Mouse (Mus musculus) right cerebral cortex, postnatal 25 days (tissue): Measurements from ENCODE around the gene Hist1h2ad.
"Not testable (repeated sequence)": the region's sequence is repeated elsewhere in the genome, so short reads cannot be mapped to it uniquely, and the experiment has no call there.

Experiments
- DNase-seq: peaks from one replicate; pipeline ENCODE4 v3.0.0; 2022

Hist1h2ad gene

DNA sequence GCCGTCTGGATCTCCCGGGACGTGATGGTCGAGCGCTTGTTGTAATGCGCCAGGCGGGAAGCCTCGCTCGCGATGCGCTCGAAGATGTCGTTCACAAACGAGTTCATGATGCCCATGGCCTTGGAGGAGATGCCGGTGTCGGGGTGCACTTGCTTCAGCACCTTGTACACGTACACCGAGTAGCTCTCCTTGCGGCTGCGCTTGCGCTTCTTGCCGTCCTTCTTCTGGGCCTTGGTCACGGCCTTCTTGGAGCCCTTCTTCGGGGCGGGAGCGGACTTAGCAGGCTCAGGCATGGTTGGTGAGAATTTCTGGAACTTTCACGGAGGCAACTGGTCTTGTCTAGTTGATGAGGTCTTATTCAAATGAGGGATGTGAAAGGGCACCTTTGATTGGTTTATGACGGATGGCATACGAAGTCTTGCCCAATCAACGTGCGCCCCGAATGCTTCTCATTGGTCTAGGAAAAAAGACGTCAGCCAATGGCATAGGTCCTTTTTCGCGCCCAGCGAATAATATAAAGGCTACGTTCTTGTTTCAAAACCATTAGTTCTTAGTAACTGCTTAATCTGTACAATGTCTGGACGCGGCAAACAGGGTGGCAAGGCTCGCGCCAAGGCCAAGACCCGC is at the start of gene Hist1h2ad, which contains the start of gene Hist1h2bf:
Gene Hist1h2ad (plus strand): TSS at position 484 of the 627 bp plus-strand sequence.
Gene Hist1h2bf (minus strand): TSS at position 299 of the 627 bp plus-strand sequence.
- peak; percentile 88 for DNase-seq

- peak; percentile 71 for DNase-seq
These were observed 49.5 kb upstream of the Hist1h2ad start for GRCm38 (mm10) chr13:23524654-23525053.

- DNase-seq, result no peak
These were observed 48.3 kb upstream of the Hist1h2ad start for GRCm38 (mm10) chr13:23525901-23526300.

- peak; percentile 88 for DNase-seq
These were observed 47.9 kb upstream of the Hist1h2ad start for GRCm38 (mm10) chr13:23526312-23526711.

DNA sequence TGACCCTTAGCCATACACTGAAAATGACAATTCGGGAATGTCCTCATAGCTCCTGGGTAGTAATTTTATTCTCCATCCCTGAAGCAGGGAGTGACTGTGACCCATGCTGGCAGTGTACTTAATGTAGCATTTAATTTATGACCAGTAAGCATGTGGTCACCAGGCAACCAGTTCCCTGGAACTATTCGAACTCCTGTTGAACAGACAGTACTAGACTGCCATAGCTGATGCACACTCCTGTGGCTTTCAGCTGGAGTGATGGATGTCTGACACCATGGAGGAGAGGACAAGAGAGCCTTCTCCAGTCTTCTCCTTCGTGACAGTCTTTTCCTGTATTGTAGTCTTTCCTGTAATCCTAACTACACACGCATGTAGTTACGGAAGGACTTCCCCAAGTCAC is 45.2 kb upstream of the Hist1h2ad start:
- no peak for DNase-seq

DNA sequence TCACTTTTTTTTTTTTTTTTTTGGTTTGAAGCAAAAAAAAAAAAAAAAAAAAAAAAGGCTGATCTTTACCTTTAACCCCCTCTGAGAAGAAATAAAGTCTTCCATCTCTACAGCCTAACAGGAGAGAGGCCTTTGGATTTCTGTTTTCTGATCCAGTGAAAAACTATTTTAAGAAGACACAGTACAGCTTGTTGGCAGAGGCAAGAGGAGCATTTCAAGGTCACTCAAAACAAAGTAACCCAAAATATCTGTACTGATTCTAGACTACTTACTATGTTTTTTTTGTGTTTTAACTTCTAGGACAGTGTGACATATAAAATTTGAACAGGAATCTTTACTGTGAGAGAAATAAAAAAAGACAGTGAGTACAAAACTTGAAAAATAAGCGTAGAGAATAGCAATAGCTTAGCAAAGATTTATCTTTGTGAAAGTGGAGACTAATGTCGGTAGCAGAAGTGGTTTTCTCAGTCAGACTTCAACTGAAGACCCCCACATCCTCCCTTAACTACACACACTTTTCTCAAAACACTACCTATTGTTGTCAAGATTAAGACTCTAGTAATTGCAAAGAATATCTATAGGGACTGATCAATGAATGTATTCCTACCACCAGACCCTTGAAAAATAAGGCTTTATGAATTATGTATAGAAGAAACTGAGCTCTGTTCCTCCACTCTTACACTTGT is 44.6 kb upstream of the Hist1h2ad start:
- no peak for DNase-seq

DNA sequence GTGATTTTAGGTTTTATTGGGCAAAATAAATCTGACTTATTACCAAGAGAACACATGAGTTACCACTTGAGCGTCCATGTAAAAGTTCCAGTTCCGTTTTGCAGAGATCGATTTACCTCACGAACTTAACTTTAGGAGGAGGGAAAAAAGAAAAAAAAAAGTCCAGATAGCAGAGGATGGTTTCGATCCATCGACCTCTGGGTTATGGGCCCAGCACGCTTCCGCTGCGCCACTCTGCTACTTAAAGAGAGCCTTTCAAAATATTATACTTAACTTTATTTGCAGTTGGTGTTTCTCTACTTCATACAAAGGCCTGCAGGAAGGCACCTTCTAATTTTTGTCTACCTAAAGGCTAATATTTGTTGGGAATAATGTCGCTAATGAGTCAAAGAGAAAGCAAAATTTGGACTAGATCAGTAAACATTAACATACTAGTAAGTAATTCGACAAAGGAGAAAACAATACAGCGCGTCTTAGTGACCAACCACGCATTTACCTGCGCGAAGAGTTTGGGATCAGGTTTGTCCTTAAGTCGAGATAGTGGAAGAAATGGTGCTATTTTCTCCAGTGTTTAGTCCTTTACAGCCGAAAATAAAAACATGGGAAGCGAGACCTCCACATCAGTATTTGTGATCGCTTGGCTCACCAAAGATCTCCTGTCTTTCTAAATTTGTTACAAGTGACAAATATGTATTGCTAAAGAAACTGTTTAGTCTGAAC is 43.8 kb upstream of the Hist1h2ad start:
- DNase-seq, result peak; percentile 43

GRCm38 (mm10) chr13:23530901-23531875 is 43.0 kb upstream of the Hist1h2ad start, which contains the start of gene Hist1h4h:
Hist1h4h (plus strand) TSS chr13:23531050.
- DNase-seq, result peak; percentile 95

DNA sequence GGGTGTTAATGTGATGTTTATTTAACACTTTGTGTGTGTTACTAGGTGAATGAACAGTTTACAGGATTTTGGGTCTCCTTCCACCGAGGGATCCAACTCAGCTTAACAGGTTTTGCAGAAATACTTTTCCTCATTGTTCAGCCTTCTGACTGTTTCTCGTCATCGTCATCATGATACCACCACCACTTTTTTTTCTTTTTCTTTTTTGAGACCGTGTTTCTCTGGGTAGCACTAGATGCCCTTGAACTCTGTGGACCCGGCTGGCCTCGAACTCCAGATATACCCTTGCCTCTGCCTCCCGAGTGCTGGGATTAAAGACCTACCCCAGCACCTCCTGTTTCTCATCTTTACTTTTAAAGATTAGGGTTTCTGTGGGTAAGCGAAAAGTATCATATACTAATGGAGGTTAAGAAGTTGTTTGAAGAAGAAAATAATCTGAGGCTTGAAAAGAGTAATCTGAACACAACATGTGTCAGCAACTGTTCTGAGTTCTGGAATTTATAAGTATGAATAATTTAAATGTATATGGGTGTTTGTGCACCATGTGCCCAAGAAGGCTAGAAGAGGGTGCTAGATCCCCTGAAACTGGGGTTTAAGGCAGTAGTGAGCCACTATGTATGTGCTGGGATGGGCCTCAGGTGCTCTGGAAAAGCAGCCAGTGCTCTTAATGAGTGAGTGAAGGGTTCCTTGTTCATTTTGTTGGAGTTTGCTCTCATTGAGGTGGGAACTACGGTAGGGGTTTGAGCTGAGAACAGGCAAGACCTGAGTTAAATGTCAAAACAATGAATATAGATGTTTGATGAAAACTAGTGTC is 41.7 kb upstream of the Hist1h2ad start:
- DNase-seq, result no peak

- peak; percentile 64 for DNase-seq
These were observed 40.4 kb upstream of the Hist1h2ad start, which contains the start of gene Hist1h2af for GRCm38 (mm10) chr13:23533560-23534367. Hist1h2af (plus strand) TSS chr13:23533906.

DNA sequence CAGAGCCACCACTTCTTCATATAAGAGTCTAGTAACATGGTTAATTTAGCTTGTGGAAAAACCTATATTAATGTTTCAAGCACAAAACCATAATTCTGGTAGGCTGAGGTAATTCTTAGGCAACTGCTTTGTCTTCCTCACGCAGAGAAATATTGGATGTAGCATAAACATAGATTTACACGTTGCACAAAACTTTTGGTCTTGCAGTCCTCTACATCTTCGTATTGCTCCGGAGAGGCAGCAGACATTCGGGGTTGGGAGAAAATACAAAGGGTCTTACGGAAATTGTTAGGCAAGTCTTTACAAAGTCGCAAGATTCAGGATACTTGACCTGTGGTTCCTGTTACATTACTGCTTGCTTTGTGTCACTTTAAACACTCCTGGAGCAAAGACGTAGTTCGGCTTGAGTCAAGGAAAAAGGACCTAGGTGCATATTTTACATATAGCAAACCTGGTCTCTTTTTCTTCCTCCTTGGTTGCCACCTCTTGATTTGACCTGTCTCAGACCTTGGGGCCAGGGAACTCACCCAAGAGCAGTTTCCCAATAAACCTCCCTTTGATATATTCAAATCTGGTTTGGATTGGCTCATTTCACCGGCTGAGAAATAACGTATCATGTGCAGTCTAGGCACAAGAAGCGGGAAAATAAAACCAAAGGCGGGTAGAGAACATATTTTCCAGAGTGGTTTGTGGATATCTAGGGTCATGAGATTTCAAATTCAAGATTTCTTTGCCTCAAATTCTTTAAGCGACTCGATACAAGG is 39.6 kb upstream of the Hist1h2ad start:
- DNase-seq, result peak; percentile 11

- DNase-seq, result peak; percentile 87
These were observed 38.8 kb upstream of the Hist1h2ad start, which contains the start of gene Hist1h3g for GRCm38 (mm10) chr13:23535137-23536075. Hist1h3g (plus strand) TSS chr13:23535422.

- DNase-seq, result no peak
These were observed 37.9 kb upstream of the Hist1h2ad start for GRCm38 (mm10) chr13:23536076-23536822.

DNA sequence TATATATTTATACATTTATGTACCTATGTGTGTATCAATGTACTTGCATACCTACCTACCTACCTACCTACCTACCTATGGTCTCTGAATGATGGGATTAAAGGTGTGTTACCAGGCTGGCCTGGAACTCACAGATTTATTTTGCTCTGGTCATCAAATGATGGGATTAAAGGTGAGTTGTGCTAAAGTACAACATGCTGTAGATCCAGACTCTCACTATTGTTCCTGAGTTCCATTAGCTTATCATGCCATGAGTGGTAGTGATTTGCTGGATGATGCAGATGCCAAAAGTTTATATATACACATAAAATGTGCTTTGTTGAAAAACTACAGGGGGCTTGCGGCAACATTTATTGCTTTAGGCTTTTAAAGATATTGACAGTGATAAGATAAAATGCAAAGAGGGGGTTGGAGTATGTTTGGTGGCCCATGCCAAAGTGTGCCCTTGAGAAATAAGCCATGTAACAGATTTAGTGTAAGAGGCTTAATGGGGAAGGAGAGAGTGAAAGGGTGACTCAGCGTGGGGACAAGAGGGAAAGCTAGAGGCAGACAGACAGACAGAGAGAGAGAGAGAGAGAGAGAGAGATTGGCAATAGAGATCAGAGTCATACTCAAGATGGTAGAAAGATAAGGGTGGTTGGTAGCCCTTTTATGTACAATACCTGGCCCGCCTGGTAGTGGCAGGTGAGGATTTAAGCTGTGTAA is 37.0 kb upstream of the Hist1h2ad start:
- no peak for DNase-seq

DNA sequence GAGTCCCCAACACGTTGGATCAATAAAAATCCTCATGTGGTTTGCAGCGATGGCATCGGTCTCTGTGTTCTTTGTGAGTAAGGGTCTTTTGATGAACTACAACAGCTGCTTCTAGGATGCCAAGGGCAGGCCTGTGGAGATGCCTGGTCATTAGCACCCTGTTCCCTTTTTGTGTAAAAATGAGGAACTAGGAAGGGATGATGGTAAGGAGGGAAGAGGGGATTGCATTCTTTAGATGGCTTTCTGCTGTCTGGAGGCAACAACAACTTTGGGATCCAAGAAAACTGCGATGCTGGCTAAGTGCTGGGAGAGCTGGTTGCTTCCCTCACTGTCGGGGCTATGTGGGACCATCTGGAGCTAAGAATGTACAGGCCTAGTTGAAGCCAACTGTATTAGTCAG is 35.9 kb upstream of the Hist1h2ad start:
- DNase-seq, result no peak

- DNase-seq, result not testable (repeated sequence)
These were observed 34.4 kb upstream of the Hist1h2ad start for GRCm38 (mm10) chr13:23539821-23540220.

DNA sequence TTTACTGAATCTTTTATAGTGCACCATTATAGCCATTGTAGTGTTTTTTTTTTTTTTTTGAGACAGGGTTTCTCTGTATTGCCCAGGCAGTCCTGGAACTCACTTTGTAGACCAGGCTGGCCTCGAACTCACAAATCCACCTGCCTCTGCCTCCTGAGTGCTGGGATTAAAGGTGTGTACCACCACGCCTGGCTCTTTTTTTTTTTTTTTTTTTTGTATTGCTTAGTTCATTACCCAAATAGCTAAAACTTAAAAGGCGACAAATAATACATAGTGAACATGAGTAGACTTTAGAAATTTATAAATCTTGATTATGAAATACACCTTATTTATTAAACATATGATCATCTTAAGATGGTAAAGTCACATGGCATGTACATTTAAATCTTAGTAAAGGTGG is 32.7 kb upstream of the Hist1h2ad start:
- DNase-seq, result no peak
